Mouse (Mus musculus) midbrain, embryonic 13.5 days (tissue): ENCODE data around the gene Ehbp1. TPM values are rescaled to one million over a fixed set of nuclear protein-coding genes. Genes with fewer than 3 reads are reported as not detected.

ENCODE experiments used
- ATAC-seq: fragments of 200-750 bp; cut with Nextera tagmentation; 2 replicates; pipeline ENCODE4 v1.8.0; 2017; ENCODE audit warnings: mild to moderate bottlenecking, moderate TSS enrichment, moderate library complexity
- H3K27ac ChIP-seq: fragments of 300-500 bp; sonication (generic); 2 replicates; pipeline ENCODE4 v1.5.1; 2015; ENCODE audit warnings: inconsistent platforms, mild to moderate bottlenecking, moderate library complexity
- H3K27me3 ChIP-seq: fragments of 300-500 bp; sonication (generic); 2 replicates; pipeline ENCODE4 v1.6.1; 2015; ENCODE audit warnings: mild to moderate bottlenecking, inconsistent platforms
- H3K36me3 ChIP-seq: fragments of 300-500 bp; sonication (generic); 2 replicates; pipeline ENCODE4 v1.6.1; 2015; ENCODE audit warnings: mild to moderate bottlenecking, inconsistent platforms
- H3K4me1 ChIP-seq: fragments of 300-500 bp; sonication (generic); replicated peaks from 2 replicates; pipeline ENCODE4 v1.6.1; 2015; ENCODE audit warnings: inconsistent platforms
- H3K4me2 ChIP-seq: fragments of 300-500 bp; sonication (generic); replicated peaks from 2 replicates; pipeline ENCODE4 v1.6.1; 2015; ENCODE audit warnings: moderate library complexity, mild to moderate bottlenecking, inconsistent platforms
- H3K4me3 ChIP-seq: fragments of 300-500 bp; sonication (generic); replicated peaks from 2 replicates; pipeline ENCODE4 v1.5.1; 2015; ENCODE audit warnings: mild to moderate bottlenecking, inconsistent platforms
- H3K9ac ChIP-seq: fragments of 300-500 bp; sonication (generic); replicated peaks from 2 replicates; pipeline ENCODE4 v1.6.1; 2015; ENCODE audit warnings: mild to moderate bottlenecking, inconsistent platforms
- H3K9me3 ChIP-seq: fragments of 300-500 bp; sonication (generic); 2 replicates; pipeline ENCODE4 v1.6.1; 2016; ENCODE audit warnings: mild to moderate bottlenecking, inconsistent platforms
- WGBS: fragments of 180-500 bp; shearing (Covaris S2); methylation state at CpG from one replicate; pipeline ENCODE4 v1.1.7; 2015; 5-methylcytosine and 5-hydroxymethylcytosine counted together
- polyA plus RNA-seq: library from polyadenylated mRNA; unstranded; fragments of >200 nt; fragmentation: Nextera tagmentation; extraction: Ambion mirVana; gene quantifications from 2 replicates; pipeline ENCODE4 v1.2.1, GENCODE M21; 2015

Gene Ehbp1
- polyA plus RNA-seq, 1 experiment from 2014 or later: 22.2 TPM

- no peaks in the 10 kb centered on the region for H3K9me3 ChIP-seq
- no peaks in the 10 kb centered on the region for H3K36me3 ChIP-seq
- H3K4me1 ChIP-seq: no peaks in the 10 kb centered on the region
- no peak overlapping the region for H3K4me3 ChIP-seq
- H3K9ac ChIP-seq: no peak overlapping the region
- ATAC-seq: no peak
- no peaks in the 10 kb centered on the region for H3K27me3 ChIP-seq
- H3K4me2 ChIP-seq: no peak overlapping the region
- 91% methylated on average over 8 of the region's 8 CpGs for WGBS
- no peak overlapping the region for H3K27ac ChIP-seq
Observed at GRCm38 (mm10) chr11:22181530-22182501, 160.3 kb downstream of the Ehbp1 start.

GRCm38 (mm10) chr11:22180146-22180545, 161.9 kb downstream of the Ehbp1 start:
- H3K27ac ChIP-seq: no peak overlapping the region
- H3K36me3 ChIP-seq: no peaks in the 10 kb centered on the region

GRCm38 (mm10) chr11:22178569-22178968, 163.5 kb downstream of the Ehbp1 start:
- Histone ChIP-seq H3K27me3 (no peaks in the 10 kb centered on the region), H3K27ac (no peak overlapping the region), H3K4me3 (no peak overlapping the region), H3K4me1 (0 out of 2 replicates have a peak, but pooled peaks cover 3% of the 10 kb centered on the region), H3K4me2 (no peak overlapping the region), H3K9me3 (no peaks in the 10 kb centered on the region), H3K9ac (no peak overlapping the region), H3K36me3 (no peaks in the 10 kb centered on the region)
- 100% methylated on average over 1 of the region's 1 CpGs for WGBS
- no peak for ATAC-seq

More at GRCm38 (mm10) chr11:22180146-22180545, 161.9 kb downstream of the Ehbp1 start:
- H3K4me2 ChIP-seq: no peak overlapping the region
- ATAC-seq: no peak
- H3K27me3 ChIP-seq: no peaks in the 10 kb centered on the region
- H3K4me1 ChIP-seq: no peaks in the 10 kb centered on the region
- H3K9me3 ChIP-seq: no peaks in the 10 kb centered on the region
- no peak overlapping the region for H3K9ac ChIP-seq
- H3K4me3 ChIP-seq: no peak overlapping the region

- WGBS: 36% methylated on average over 3 of the region's 3 CpGs
- H3K9me3 ChIP-seq: no peaks in the 10 kb centered on the region
- no peak overlapping the region for H3K4me2 ChIP-seq
- no peak overlapping the region for H3K4me3 ChIP-seq
- no peaks in the 10 kb centered on the region for H3K27me3 ChIP-seq
- H3K4me1 ChIP-seq: 0 out of 2 replicates have a peak, but pooled peaks cover 3% of the 10 kb centered on the region
- H3K36me3 ChIP-seq: peaks cover 12% of the 10 kb centered on the region
- H3K27ac ChIP-seq: no peak overlapping the region
- H3K9ac ChIP-seq: no peak overlapping the region
- no peak for ATAC-seq
Observed at GRCm38 (mm10) chr11:22174311-22174710, 167.8 kb downstream of the Ehbp1 start.

GRCm38 (mm10) chr11:22170962-22171638, 171.0 kb downstream of the Ehbp1 start:
- Histone ChIP-seq H3K36me3 (peaks cover 20% of the 10 kb centered on the region), H3K4me1 (0 out of 2 replicates have a peak, but pooled peaks cover 3% of the 10 kb centered on the region), H3K9ac (no peak overlapping the region), H3K4me3 (no peak overlapping the region), H3K27ac (no peak overlapping the region), H3K4me2 (no peak overlapping the region), H3K27me3 (no peaks in the 10 kb centered on the region), H3K9me3 (no peaks in the 10 kb centered on the region)
- 89% methylated on average over 6 of the region's 6 CpGs for WGBS
- ATAC-seq: no peak

- Histone ChIP-seq H3K27me3 (no peaks in the 10 kb centered on the region), H3K4me3 (no peak overlapping the region), H3K4me1 (no peaks in the 10 kb centered on the region), H3K9me3 (no peaks in the 10 kb centered on the region), H3K36me3 (no peaks in the 10 kb centered on the region), H3K9ac (no peak overlapping the region), H3K27ac (no peak overlapping the region), H3K4me2 (no peak overlapping the region)
- WGBS: 94% methylated on average over 4 of the region's 4 CpGs
- ATAC-seq: no peak
Observed at GRCm38 (mm10) chr11:22157882-22158281, 184.2 kb downstream of the Ehbp1 start.

- no peak for ATAC-seq
- 90% methylated on average over 2 of the region's 2 CpGs for WGBS
Observed at GRCm38 (mm10) chr11:22156182-22156581, 185.9 kb downstream of the Ehbp1 start.

GRCm38 (mm10) chr11:22155366-22156095, 186.6 kb downstream of the Ehbp1 start:
- no peak overlapping the region for H3K4me2 ChIP-seq
- no peaks in the 10 kb centered on the region for H3K4me1 ChIP-seq
- no peak for ATAC-seq
- no peaks in the 10 kb centered on the region for H3K27me3 ChIP-seq
- no peak overlapping the region for H3K27ac ChIP-seq
- no peak overlapping the region for H3K4me3 ChIP-seq
- WGBS: 89% methylated on average over 3 of the region's 3 CpGs
- H3K36me3 ChIP-seq: 0 out of 2 replicates have a peak, but pooled peaks cover under 1% of the 10 kb centered on the region
- H3K9ac ChIP-seq: no peak overlapping the region
- no peaks in the 10 kb centered on the region for H3K9me3 ChIP-seq

More at GRCm38 (mm10) chr11:22156182-22156581, 185.9 kb downstream of the Ehbp1 start:
- Histone ChIP-seq H3K9ac (no peak overlapping the region), H3K36me3 (no peaks in the 10 kb centered on the region), H3K27ac (no peak overlapping the region), H3K4me3 (no peak overlapping the region), H3K4me1 (no peaks in the 10 kb centered on the region), H3K4me2 (no peak overlapping the region), H3K9me3 (no peaks in the 10 kb centered on the region), H3K27me3 (no peaks in the 10 kb centered on the region)

- H3K4me3 ChIP-seq: no peak overlapping the region
- H3K27me3 ChIP-seq: no peaks in the 10 kb centered on the region
- H3K9ac ChIP-seq: no peak overlapping the region
- 91% methylated on average over 9 of the region's 9 CpGs for WGBS
- H3K36me3 ChIP-seq: 0 out of 2 replicates have a peak, but pooled peaks cover 4% of the 10 kb centered on the region
- H3K9me3 ChIP-seq: no peaks in the 10 kb centered on the region
- H3K27ac ChIP-seq: no peak overlapping the region
- H3K4me2 ChIP-seq: no peak overlapping the region
- H3K4me1 ChIP-seq: no peaks in the 10 kb centered on the region
- ATAC-seq: no peak
Observed at GRCm38 (mm10) chr11:22154501-22155294, 187.4 kb downstream of the Ehbp1 start.

GRCm38 (mm10) chr11:22140737-22141136, 201.4 kb downstream of the Ehbp1 start:
- Histone ChIP-seq H3K27ac (no peak overlapping the region), H3K9ac (no peak overlapping the region), H3K27me3 (no peaks in the 10 kb centered on the region), H3K9me3 (no peaks in the 10 kb centered on the region), H3K36me3 (0 out of 2 replicates have a peak, but pooled peaks cover 5% of the 10 kb centered on the region), H3K4me2 (no peak overlapping the region), H3K4me1 (no peaks in the 10 kb centered on the region), H3K4me3 (no peak overlapping the region)
- ATAC-seq: no peak
- 95% methylated on average over 2 of the region's 2 CpGs for WGBS

GRCm38 (mm10) chr11:22138466-22138865, 203.6 kb downstream of the Ehbp1 start:
- Histone ChIP-seq H3K27me3 (no peaks in the 10 kb centered on the region), H3K27ac (no peak overlapping the region), H3K9me3 (no peaks in the 10 kb centered on the region), H3K4me2 (no peak overlapping the region), H3K9ac (no peak overlapping the region), H3K36me3 (0 out of 2 replicates have a peak, but pooled peaks cover 10% of the 10 kb centered on the region), H3K4me1 (no peaks in the 10 kb centered on the region), H3K4me3 (no peak overlapping the region)
- ATAC-seq: no peak
